Mouse (Mus musculus): ENCODE data around the gene Tubb2a. TPM values are rescaled to one million over a fixed set of nuclear protein-coding genes. Genes with fewer than 3 reads are reported as not detected.

Tubb2a gene
- total RNA-seq, 2 experiments from 2014 or later, result 53.6 to 68.2 TPM

Other genes with a start within 250 kb of the Tubb2a start
- gene Serpinb6e, start 234.6 kb downstream of the Tubb2a start, total RNA-seq (2021), result not detected
- under 1 TPM in 1 of 2 experiments, not detected in 1; 0.22 TPM for gene Serpinb6c, start 172.3 kb downstream of the Tubb2a start, total RNA-seq (2021)
- gene Nqo2, start 113.3 kb downstream of the Tubb2a start, total RNA-seq (2021), result 10 to 100 TPM; 27.4 to 27.7 TPM
- gene Ripk1, start 75.6 kb downstream of the Tubb2a start, total RNA-seq (2021), result 10 to 100 TPM; 10.8 to 11.9 TPM
- gene Serpinb6a, start 75.2 kb downstream of the Tubb2a start, total RNA-seq (2021), result 100 to 1,000 TPM in 1 of 2 experiments, 10 to 100 TPM in 1; 97.9 to 100 TPM
- gene Bphl, start 40.4 kb downstream of the Tubb2a start, total RNA-seq (2021), result 10 to 100 TPM; 34.0 to 34.7 TPM
- 1 to 10 TPM; 5.2 to 8.8 TPM for gene Tubb2b, start 52.5 kb upstream of the Tubb2a start, total RNA-seq (2021)
- 10 to 100 TPM; 25.2 to 37.8 TPM for gene Psmg4, start 85.0 kb upstream of the Tubb2a start, total RNA-seq (2021)